Mouse (Mus musculus) right cerebral cortex, postnatal 36 days (tissue): ENCODE data around the gene Ttc7.

Experiments
- DNase-seq, 2 experiments: peaks; one replicate each; pipeline ENCODE4 v3.0.0; 2022; ENCODE audit warnings: low spot score in 2 of 2, mixed read lengths in 1 of 2

The Ttc7 gene

DNA sequence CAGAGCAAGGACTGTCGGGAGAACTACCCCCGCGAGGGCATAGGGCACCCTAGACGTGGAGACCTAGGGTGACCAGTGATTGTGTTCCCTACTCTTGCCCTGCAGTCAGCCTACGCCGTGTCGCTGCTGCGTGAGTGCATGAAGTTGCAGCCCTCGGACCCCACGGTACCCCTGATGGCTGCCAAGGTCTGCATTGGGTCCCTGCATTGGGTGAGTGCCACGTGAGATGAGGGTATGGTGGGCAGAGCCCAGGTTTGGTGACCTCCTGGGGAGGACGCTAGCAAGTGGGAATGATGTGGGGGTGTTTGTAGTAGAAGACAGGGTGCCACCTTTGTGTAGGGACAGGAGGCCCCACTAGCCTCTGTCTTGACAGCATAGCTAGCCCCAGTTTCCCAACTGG is 51.5 kb downstream of the Ttc7 start:
- DNase-seq, result no peak

DNA sequence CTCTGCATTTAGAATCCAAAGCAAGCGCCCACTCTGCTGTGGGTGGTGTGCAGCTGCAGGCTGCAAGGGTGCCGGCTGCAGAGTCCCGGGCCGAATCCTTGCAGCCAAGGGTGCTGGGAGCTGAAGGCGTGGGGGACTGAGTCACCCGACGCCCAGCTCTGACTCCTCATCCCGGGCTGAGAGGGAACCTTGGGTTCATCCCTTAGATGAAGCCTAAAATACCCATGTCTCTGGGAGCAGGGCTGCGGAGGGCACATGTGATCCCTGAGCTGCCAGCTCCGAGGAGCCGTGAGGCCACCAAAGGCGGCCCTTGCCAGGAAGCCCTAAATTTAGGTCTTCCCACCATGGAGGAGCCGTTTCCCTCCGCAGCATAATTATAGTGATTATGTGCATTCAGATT is 52.5 kb downstream of the Ttc7 start:
- DNase-seq, result no peak

DNA sequence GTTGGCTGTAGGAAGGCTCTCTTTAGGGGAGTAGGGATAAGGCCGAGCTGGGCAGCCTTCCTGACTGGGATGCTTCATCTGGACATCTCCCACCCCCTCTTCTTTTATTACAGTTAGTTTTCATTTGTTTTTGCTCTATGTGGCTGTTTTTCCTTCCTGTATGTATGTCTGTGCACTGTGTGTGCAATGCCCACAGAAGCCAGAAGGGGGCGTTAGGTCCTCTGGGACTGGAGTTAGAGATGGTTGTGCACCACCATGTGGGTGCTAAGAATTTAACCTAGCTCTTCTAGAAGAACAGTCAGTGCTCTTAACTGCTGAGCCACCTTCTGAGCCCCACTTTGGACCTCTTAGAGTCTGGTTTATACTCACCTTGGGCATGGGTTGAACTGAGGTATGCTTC is 53.0 kb downstream of the Ttc7 start:
- DNase-seq, result no peak

DNA sequence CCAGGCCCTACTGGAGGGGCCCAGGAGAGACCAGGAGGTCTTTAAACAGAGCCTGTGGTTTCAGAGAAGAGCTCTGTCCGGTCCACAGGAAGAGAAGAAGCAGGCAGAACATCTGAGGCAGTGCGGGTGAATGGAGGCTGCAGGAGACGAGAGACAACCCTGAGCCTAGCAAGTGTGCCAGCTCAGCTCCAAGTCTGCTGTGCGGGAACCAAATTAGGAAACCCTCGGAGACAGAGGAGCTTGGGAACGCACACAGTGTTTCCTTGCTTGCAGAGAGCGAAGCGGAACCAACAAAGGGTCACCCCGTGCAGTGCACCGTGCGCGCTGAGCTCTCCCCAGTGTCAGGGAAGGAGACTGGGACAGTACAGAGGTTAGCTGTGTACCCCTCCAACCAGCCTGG is 54.2 kb downstream of the Ttc7 start:
- no peak for DNase-seq

DNA sequence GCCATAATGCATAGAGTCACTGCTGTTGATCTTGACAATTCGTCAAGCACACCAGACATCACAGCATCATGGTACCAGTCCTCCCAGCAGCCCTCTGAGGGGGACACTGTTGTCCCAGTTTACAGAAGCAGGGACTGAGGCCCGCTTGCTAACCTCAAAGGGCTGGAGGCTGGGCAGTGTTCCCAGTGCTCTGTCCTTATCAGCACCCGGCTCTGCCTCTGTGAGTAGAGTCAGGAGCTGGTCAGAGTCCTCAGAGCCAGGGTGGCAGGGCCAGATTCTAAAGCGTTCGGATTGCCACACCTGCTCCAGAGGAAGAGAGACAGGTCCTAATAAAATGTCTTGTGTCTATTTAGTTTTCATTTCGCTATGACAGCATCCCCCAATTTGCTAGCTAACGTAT is 55.0 kb downstream of the Ttc7 start:
- no peak for DNase-seq

DNA sequence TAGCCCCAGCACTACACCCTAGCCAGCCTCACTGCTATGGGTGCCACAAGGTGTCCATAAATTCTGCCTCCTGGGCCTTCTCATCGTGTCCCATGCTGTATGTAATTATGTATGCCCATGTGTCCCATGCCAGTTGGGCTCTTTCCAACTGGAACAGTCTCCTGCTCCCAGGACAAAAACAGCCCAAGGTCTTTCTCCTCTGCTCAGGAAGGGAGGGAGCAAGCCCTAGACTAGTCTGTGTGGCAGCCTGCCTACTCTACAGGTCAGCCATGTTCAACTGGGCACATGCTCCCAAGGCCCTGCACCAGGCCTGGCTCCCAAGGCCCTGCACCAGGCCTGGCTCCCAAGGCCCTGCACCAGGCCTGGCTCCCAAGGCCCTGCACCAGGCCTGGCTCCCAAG is 56.4 kb downstream of the Ttc7 start:
- no peak for DNase-seq

DNA sequence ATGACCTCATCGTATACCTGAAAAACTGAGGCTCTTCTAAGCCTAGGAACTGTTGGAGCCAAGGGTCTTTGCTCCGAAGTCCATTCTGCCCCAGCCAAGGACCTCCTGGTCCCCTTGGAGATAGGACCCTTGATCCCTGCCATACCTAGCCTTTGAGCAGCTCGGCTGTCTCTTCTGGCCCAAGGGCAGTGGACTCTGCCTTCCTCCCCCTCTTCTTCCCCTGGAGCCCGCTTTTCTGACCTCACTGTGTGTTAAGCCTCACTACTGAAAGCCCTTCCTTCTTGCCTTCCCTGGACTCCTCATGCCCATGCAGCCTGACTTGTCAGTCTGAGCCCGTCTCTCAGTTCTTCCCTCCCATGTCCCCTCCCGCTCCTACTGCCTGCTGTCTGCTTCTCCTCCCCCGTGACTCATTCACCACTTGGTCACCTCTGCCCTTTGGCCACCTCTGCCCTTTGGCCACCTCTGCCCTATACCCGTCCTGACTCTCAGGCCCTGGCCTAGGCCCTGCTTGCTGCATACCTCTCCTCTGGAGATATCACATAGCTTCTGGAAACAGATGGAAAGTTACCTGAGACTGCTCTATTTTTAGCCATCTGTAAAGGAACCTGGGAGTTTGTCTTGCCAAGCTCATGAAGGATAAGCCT is 60.5 kb downstream of the Ttc7 start:
- DNase-seq, result no peak

DNA sequence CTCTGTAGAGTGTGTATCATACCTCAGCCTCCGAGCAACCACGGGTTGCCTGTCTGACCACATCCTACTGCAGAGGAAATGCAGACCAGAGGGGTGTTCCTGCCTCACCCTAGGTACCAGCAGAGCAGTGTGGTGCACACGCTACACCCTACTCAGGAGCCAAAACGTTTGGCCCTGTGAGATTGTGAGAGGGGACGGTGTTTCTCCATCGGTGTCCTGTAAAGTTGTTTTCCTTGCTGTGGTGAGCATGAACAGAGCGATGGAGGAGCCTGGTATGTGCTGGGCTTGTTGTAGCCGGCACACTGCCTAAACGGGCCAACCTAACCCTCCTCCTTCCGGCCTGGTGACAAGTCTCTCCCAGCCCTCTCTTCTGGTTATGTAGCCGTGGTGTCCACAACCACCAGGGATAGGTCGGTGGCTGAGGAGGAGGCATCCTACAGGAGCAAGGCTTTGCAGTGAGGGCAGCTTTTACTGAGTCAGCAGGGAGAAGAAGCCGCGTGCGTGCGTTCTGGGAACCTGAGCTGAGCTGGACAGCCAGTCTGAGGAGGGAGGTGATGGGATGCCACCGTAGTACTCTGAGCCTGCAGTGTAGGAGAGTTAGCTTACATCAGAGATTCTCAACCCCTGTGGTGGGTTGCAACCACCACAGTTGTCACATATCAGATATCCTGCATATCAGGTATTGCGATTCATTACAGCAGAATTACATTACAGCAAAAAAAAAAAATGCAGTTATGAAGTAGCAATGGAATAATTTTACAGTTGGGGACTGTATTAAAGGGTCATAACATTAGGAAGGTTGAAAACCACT is 62.0 kb downstream of the Ttc7 start:
- no peak for DNase-seq

DNA sequence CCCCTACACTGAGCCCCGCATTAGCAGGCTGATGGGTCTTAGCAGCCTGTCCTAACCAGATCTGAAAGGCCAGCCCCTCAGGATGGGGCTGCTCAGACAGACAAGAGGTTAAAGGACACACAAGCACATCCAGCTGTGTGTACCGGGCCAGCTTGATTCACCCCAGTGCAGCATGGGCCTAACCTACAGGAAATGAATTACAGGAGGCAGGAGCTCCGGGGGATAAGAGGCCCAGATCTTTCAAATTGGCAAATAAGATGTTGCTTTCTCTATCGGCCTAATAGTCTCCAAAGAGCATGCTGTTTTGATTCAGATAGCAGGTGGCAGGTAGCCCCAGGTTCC is 62.5 kb downstream of the Ttc7 start:
- DNase-seq, result no peak

DNA sequence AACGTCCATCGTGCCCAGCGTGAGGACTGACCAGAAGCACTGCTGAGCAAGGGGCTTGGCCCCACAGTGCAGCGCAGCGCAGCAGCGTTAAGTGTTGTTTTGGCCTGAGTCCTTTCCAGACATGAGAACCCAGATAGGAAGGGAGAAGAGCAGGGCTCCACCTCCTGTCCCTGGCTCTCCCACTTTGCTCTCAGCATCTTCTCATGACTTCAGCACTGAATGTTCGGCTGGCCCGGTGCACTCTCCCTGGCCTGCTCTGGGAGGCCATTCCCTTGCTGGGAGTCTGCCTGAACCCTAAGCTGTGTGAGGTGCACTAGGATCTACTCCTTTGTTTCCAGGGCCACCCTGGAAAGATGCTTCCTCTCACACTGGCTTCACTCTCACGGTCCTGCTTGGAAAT is 65.7 kb downstream of the Ttc7 start:
- DNase-seq, result no peak

DNA sequence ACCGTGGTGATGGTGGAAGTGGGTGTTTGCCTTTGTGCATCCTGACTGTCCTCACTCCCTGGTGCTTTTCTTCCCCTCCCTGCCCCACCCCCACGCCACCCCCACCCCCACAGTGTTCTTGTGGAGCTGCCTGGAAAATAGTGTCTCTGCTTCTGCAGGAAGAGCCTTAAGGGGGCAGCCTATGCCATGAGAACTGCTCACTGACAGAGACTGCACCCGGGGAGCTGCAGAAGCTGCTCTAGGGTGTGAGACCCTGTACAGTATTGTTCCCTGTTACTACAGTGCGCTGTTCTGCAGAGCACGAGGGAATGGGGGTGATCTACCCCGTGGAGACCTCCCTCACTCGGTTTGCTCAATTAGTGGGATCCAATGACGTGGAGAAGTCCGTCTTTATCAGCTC is 66.4 kb downstream of the Ttc7 start:
- no peak for DNase-seq

DNA sequence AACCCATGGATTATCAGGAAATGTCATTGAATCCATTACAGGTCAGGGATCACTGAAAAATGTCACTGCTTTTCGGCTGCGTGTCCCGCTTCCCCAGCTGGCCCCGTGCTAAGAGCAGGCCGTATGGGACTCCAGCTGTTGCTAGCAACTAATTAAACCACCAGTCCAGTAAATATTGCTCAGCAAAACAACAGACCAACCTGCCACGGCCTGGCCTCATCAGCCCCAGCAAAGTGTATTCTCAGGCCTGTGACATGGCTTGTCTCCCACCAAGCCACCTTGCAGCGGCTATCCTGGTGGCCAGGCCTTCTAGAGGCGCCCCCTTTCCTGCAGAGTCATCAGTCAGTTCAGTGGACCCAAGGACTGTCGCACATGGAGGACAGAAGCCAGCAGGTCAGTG is 66.9 kb downstream of the Ttc7 start:
- no peak for DNase-seq

DNA sequence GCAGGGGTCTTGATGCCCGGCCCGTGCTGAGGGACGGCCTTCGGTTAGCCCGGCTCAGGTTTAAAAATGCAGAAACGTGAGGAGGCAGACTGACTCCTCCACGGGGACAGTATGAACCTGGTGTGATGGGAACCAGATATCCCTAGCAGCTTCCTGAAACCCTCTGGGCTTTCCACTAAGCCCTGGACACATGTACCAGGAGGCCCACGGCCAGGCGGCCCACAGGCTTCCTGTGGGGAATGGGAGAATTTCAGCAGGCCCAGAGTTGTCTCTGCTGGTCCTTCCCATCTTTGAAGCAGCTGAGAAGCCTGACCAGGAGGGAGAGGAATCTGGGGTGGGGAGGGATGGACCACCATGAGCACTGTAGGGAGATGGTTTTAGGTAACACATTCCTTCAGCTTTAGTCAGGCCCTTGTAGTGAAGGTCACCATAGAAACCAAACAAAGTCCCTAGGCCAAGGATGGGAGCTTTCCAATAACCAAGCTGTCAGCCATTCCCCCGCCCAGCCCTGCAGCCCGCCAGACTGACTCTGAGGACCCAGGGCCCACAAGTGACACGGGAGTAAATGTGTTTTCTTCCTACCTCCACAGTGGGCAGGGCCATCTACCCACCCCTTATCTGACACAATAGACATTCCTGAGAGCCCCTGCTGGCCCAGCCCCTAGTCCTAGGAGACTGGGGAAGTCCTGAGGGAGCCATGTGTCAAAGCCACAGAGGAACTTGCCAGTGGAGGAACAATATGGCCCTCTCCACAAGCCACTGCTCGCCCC is 68.0 kb downstream of the Ttc7 start:
- DNase-seq, result no peak

DNA sequence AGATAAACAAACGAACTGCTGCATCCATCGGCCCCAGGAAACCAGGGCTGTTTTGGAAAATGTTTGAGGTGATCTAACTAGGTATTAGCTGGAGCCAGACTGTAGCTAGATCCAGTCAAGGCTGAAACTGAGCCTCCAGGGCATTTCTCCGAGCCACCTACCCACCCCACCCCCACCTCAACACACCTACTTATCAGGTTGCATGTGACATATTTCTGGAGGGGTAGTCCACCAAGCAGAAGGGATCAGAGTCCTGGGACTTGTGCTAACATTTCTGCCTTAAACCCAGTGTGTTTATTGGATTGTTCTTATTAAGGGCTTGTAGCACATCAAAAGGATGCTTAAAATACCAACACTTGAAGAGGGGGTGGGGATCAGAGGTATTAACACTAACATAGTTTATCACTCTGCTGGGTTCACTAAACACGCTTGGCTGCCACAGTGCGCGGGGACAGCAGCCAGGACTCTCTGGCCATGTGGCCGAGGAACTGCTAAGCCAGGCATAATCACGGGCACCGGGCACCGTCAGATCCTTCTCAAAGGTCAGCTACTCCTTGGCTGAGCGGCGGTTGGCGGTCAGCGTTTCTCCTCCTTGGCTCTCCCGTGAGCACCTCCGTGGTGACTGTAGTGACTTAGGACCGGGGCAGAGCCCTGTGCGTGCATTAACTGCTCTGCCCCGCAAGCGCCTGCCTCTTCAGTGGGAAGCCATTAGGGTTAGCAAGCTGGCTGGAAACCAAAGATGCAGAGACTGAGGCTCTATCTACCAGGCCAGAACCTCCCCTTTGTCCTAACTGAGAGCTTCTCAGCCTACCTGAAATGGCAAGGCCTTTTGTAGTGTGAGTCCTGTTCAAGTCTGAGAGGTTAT is 68.8 kb downstream of the Ttc7 start:
- no peak for DNase-seq

DNA sequence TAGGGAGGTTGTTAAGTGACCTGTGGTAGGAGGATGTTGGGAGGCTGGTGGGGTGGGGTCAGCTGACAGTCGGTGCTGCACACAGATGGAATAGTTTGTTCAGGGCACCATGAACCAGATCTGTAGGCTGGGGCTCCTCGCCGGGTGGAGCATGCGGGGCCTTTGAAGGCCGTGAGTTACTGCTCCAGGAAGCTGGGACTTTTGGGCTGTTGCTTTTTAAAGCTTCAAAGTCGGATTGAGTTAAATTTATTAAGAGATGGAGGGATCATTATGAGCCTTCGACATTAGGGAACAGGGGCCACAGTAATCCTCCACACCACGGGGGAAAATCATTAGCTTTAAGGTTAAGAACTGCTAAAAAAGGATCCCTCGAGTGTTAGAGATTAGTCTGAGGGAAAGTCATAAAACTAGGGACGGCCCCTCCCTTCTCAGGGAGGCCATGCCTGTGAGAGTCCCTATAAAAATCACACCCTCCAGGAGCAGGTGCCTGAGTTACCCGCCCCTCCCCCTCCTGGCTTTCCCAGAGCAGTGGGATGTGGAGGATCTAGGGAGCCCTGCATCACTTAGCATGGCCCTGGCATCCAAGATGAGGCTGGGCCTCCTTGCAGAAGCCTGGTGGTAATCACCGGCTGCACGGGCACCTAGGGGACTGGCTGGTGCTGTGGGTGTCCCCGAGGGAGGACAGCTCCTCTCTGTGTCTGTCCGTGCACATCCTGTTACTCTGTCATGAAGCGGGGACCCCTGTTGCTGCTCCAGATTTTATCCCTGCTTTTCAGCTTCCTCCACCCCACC is 69.6 kb downstream of the Ttc7 start:
- DNase-seq, result no peak

DNA sequence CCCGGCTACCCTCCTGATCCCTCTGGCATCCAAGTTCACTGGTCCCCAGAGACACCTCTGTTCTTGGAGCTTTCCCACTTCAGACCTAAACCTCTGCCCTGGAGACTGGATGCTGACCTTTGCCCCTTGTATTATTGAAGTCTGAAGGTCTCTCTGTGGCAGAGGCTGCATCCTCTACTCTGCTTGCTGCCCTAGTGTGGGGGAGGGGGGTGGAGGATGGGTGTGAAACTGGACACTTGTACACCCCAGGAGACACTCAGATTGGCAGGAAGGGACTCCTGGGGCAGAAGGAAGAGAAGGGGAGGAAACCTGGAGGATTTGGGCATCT is 70.2 kb downstream of the Ttc7 start:
- DNase-seq, result no peak

DNA sequence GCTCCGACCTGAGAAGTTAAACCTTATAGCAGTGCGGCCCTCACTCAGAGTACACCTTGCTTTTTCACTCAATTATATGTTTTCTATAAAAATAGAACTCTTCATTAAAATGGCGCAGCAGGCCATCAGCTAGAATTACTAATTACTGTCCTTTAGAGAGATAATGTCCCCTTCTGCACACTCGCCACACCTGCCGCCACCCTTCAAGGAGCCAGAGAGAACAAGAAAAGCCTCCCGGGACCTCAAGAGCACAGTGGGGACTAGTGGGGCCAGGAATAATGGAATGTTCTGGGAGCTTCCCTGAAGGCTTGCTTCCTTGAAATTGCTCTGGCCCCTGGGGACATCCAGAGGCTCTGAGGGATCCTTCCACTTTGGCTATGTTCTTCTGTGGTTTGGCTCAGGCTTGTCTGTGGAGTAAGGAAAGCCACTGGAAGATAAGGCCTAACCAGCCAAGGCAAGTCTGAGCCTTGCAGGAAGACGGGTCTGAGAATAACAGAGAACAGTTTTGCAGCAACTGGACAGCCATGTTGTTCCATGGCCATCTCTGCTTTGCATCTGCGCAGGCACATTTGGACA is 71.1 kb downstream of the Ttc7 start:
- DNase-seq, result no peak

DNA sequence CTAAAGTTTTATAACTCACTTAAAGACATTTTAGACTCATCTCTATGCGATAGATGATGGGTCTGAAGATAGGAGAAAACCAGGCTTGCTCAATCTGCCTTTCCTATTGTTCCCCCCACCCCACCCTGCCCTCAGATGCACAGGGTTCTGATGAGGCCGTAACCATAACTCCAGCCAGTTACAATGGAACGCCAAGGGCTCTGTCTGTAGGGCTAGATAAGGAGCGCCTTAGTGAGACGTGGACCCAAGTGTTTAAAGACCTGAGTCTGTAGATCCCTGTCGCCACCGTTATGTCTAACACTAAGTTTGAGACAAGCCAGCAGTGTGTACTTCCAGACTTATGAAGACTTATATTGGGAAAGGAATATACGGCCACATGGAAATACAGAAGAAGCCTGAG is 72.8 kb downstream of the Ttc7 start:
- DNase-seq, result no peak

DNA sequence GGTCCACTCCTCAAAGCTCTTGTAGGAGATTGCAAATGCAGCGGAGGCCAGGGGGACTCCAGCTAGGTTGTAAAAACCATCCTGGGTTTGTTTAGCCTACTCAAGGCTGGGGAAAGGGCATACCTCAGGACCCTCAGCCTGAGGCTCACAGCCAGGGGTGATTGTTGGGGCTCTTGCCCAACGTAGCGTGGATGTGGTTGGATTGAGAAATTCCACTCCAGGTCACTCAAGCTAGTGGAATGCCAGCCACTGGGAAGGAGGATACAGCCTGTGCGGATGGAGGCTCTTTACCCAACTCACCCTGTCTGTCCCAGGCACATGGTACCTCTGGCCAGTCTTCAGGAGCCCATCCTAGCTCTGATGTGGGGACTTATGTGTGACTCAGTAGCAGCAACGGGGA is 73.6 kb downstream of the Ttc7 start:
- no peak for DNase-seq

DNA sequence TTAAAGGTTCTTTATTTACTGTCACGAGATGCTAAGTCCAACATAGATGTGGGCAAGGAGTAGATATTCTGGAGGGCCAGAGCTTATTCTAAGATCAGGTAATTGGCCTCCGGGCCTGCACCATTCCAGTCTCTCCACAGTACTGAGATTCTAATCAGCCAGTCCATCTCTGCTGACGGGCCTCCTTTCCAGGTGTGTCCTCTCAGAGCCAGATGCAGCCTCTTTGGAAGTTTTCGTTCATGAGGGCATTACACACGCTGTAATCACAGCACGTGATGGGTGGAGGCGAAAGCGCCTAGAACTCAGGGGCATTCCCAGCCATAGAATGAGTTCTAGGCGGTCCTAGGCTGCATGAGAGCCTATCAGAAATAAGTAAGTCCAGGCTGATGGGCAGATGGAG is 74.8 kb downstream of the Ttc7 start:
- no peak for DNase-seq

DNA sequence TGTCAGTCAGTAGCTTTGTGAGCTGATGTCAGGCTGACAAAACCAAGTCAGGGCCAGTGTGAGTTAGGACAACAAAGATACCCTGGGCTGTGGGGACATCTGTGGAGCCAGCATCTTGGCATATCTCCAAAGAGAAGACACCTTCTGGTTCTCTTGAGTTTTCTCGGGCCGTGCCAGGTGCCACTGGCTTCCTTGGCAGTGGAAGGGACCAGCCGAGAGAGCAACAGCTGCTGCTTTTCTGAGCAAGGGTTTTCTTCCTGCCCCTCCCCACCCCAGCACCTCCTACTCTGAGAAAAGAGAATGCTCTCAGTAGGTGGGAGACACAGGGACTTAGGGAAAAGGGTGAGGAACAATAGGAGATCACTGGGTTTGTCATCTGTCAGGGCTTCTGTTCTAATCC is 78.4 kb downstream of the Ttc7 start:
- DNase-seq, result no peak
